Mouse (Mus musculus) neural tube, embryonic 12.5 days (tissue): ENCODE data around the gene Phactr1. TPM values are rescaled to one million over a fixed set of nuclear protein-coding genes. Genes with fewer than 3 reads are reported as not detected.

ENCODE experiments used
- ATAC-seq: fragments of 200-750 bp; cut with Nextera tagmentation; 2 replicates; pipeline ENCODE4 v1.8.0; 2017; ENCODE audit warnings: low read depth, mild to moderate bottlenecking, moderate TSS enrichment, moderate library complexity; ENCODE audit not compliant: low FRiP score
- H3K27ac ChIP-seq: fragments of 300-500 bp; sonication (generic); 2 replicates; pipeline ENCODE4 v1.5.1; 2016
- H3K27me3 ChIP-seq: fragments of 300-500 bp; sonication (generic); replicated peaks from 2 replicates; pipeline ENCODE4 v1.6.1; 2016; ENCODE audit warnings: mild to moderate bottlenecking
- H3K36me3 ChIP-seq: fragments of 300-500 bp; sonication (generic); 2 replicates; pipeline ENCODE4 v1.6.1; 2016; ENCODE audit warnings: mild to moderate bottlenecking
- H3K4me1 ChIP-seq: fragments of 300-500 bp; sonication (generic); 2 replicates; pipeline ENCODE4 v1.6.1; 2016
- H3K4me2 ChIP-seq: fragments of 300-500 bp; sonication (generic); replicated peaks from 2 replicates; pipeline ENCODE4 v1.6.1; 2016; ENCODE audit warnings: mild to moderate bottlenecking
- H3K4me3 ChIP-seq: fragments of 300-500 bp; sonication (generic); 2 replicates; pipeline ENCODE4 v1.5.1; 2016
- H3K9ac ChIP-seq: fragments of 300-500 bp; sonication (generic); 2 replicates; pipeline ENCODE4 v1.6.1; 2016; ENCODE audit warnings: mild to moderate bottlenecking
- H3K9me3 ChIP-seq: fragments of 300-500 bp; sonication (generic); 2 replicates; pipeline ENCODE4 v1.6.1; 2016; ENCODE audit warnings: mild to moderate bottlenecking
- WGBS: fragments of 180-500 bp; shearing (Covaris S2); methylation state at CpG from one replicate; pipeline ENCODE4 v1.1.7; 2016; 5-methylcytosine and 5-hydroxymethylcytosine counted together
- polyA plus RNA-seq: library from polyadenylated mRNA; unstranded; fragments of >200 nt; fragmentation: Nextera tagmentation; extraction: Ambion mirVana; gene quantifications from 2 replicates; pipeline ENCODE4 v1.2.1, GENCODE M21; 2016

Phactr1 gene
- polyA plus RNA-seq, 1 experiment from 2014 or later = 47.5 TPM

DNA sequence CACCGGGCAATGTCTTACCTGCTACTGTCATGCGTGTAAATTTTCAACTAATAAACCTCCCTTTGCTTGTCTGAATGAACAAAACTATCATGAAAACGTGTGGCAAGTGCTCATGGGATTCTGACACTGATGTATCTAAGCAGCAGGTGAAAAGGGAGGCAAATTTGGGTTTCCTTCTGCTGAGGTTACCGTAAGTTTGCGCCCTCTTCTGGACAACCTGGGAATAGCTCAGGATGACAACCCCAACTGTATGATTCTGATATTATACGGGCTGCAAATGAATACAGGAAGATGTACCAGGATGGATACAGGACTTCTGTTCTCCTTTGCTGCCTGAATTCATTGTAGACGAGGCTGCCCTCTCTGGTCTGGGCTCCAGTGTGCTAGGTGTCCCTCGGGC lies 146.2 kb downstream of the Phactr1 start:
- Histone ChIP-seq H3K27ac (no peak overlapping the region), H3K4me1 (peaks cover 8% of the 10 kb centered on the region; the same call in 1 of the 2 replicates), H3K4me2 (no peak overlapping the region), H3K27me3 (no peaks in the 10 kb centered on the region), H3K36me3 (no peaks in the 10 kb centered on the region), H3K9ac (no peak overlapping the region), H3K9me3 (no peaks in the 10 kb centered on the region), H3K4me3 (no peak overlapping the region)
- no peak for ATAC-seq
- 61% methylated on average over 8 of the region's 8 CpGs for whole genome bisulfite sequencing

DNA sequence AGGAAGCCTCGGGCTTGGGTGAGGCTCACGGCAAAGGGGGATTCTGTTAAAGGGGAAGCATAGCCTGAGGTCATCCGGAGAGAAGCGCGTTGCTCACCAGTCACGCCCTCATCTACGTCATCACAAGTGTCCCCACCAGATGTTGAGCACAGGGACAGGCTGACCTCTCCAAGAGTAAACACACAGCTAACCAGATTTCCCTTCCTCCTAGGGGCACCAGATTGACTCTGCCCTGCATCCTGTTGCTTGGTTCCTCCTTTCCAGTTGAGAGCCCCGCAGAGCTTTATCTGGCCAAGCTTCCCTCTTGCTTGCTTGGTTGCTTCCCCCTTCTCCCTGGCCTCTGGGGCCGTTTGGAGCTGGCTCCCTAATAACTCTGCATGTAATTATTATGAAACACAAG lies 148.6 kb downstream of the Phactr1 start:
- ATAC-seq = no peak
- no peak overlapping the region for H3K9ac ChIP-seq
- H3K4me2 ChIP-seq = no peak overlapping the region
- peaks cover 8% of the 10 kb centered on the region; the same call in 1 of the 2 replicates for H3K4me1 ChIP-seq
- H3K36me3 ChIP-seq = no peaks in the 10 kb centered on the region
- WGBS = 64% methylated on average over 9 of the region's 9 CpGs
- H3K27ac ChIP-seq = no peak overlapping the region
- no peaks in the 10 kb centered on the region for H3K9me3 ChIP-seq
- H3K27me3 ChIP-seq = no peaks in the 10 kb centered on the region
- H3K4me3 ChIP-seq = no peak overlapping the region

DNA sequence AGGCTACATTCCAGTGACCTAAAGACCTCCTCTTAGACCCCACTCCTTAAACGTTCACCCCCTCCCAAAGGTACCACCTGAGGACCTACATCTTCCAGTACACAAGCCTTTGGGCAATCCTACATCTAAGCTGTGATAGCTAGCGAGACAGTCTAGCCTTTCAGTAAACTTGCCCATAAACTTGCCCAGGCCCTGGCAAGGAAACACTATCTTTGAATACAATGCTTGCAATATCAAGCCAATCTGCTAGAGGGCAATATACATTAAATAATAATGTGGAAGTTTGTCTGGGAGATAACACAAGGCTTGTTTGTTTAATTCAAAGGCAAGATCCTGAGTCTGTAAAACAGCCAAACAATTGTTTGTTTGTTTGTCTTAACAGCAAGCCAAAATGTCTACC lies 155.0 kb downstream of the Phactr1 start:
- H3K4me2 ChIP-seq = no peak overlapping the region
- no peak overlapping the region for H3K4me3 ChIP-seq
- H3K27ac ChIP-seq = no peak overlapping the region
- H3K4me1 ChIP-seq = peaks cover 4% of the 10 kb centered on the region; the same call in 1 of the 2 replicates
- WGBS = 42% methylated on average over 2 of the region's 2 CpGs
- no peak overlapping the region for H3K9ac ChIP-seq
- no peaks in the 10 kb centered on the region for H3K9me3 ChIP-seq
- ATAC-seq = no peak
- H3K36me3 ChIP-seq = no peaks in the 10 kb centered on the region
- no peaks in the 10 kb centered on the region for H3K27me3 ChIP-seq

DNA sequence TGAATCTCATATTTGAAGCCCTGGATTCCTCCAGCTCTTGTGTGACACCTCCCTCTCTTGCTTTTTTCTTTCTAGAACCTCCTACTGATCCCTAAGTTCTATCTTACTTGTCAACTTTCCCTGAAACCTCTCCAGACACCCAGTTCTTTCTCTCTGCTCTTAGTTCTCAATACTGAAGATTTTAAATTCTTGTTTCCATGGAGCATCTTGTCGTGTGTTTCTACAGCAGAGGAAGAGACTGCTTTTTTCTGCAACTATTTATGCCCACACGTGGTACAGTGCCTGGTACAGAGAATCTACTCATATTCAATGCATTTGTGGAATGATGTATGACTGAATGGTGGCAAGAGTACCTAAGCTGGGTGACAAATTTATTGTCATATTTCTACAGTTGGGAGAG lies 158.9 kb downstream of the Phactr1 start:
- WGBS = 82% methylated on average over 2 of the region's 2 CpGs
- H3K36me3 ChIP-seq = no peaks in the 10 kb centered on the region

DNA sequence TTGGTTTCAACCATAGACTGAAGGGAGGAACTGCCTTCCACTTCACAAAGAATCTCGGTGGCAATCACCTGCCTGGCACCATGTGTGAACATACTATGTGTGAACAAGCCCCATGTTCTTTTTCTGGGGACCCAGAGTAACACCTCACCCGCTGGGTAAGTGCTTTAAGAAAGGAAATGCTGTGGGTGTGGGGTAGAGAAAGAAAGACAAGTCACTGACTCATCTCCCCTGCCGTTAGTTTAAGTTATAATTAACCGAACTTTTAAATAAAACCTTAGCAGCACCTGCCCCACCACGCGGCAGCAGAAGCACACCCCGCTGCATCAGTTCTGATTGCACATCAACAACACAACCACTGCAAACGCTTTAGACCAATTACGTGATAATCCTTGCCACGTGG lies 171.7 kb downstream of the Phactr1 start:
- ATAC-seq = no peak
- Histone ChIP-seq H3K27ac (no peak overlapping the region), H3K4me2 (no peak overlapping the region), H3K36me3 (no peaks in the 10 kb centered on the region), H3K9me3 (no peaks in the 10 kb centered on the region), H3K4me1 (no peaks in the 10 kb centered on the region), H3K27me3 (no peaks in the 10 kb centered on the region), H3K9ac (no peak overlapping the region), H3K4me3 (no peak overlapping the region)
- WGBS = 71% methylated on average over 10 of the region's 10 CpGs

More for the DNA sequence above, 158.9 kb downstream of the Phactr1 start:
- ATAC-seq = no peak
- no peaks in the 10 kb centered on the region for H3K9me3 ChIP-seq
- H3K9ac ChIP-seq = no peak overlapping the region
- peaks cover 4% of the 10 kb centered on the region; the same call in 1 of the 2 replicates for H3K4me1 ChIP-seq
- H3K4me2 ChIP-seq = no peak overlapping the region
- H3K27me3 ChIP-seq = no peaks in the 10 kb centered on the region
- no peak overlapping the region for H3K4me3 ChIP-seq
- no peak overlapping the region for H3K27ac ChIP-seq

DNA sequence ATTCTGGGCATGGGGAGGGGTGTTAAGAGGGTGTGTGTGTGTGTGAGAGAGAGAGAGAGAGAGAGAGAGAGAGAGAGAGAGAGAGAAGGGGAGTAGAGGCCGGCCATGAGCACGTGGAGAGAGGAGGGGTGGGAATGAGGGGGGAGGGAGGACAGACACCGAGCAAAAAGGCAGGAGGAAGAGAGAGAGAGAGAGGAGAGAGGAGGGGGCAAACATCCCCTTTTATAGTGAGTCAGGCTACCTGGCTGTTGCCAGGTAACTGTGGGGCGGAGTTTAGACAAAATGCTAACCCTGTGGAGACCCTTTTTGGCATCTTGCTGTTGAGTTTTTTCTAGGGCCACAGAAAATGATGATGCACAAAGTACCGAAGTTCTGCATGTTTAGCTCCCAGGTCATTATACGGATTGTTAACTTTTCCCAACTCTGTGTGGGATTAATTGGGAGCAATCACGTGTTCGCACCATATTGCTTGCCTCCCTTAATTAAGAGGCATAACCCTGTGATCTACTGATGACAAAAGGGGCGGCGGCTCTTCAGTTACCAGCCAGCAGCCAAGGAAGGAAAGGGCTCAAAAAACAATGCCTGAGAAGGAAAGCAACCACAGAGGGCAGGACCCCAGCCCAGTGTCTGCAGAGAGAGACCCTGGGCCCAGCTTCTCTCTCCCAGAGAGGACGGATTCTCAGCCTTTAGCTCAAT lies 173.6 kb downstream of the Phactr1 start:
- Histone ChIP-seq H3K4me3 (no peak overlapping the region), H3K36me3 (no peaks in the 10 kb centered on the region), H3K4me1 (no peaks in the 10 kb centered on the region), H3K4me2 (no peak overlapping the region), H3K27ac (no peak overlapping the region), H3K27me3 (no peaks in the 10 kb centered on the region), H3K9me3 (no peaks in the 10 kb centered on the region), H3K9ac (no peak overlapping the region)
- 14% methylated on average over 11 of the region's 11 CpGs for WGBS
- no peak for ATAC-seq

DNA sequence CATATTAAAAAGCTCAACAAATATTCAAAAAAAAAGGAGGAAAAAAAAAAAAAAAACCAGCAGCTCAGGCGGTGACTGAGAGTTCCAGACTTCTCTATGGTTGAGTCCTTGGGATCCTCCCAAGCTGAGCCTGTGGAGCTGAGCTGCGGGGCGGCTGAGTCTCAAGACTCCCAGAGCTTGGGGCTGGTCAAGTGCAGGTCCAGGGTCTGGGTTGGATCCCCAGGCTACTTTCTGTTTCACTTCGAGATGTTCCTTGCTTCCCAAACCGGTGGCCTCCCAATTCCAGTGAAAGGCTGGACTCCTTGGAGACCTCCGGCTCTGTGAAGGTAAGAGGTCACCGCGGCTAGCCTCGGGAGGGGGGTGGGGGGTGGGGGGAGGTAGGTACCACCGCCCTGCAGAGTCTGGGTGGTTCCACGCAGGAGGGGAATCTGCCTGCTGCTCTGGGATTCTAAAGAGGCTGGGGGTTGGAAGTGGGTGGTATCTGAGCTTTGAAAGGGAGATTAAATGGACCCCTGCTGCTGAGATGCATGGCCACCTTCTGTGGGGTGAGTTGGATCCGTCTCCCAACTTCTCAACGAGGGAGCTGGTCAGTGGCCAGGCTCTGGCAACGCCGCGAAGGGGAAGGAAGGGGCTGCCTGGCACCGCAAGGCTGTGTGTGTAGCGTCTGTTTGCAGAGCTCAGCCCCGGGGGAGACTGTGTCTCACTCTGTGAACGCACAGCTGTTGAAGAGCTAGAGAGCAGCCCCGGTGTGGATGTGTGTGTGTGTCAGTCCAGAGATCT lies 185.9 kb downstream of the Phactr1 start:
- Histone ChIP-seq H3K36me3 (no peaks in the 10 kb centered on the region), H3K27ac (no peak overlapping the region), H3K4me3 (peak overlapping the region; percentile 28), H3K9me3 (no peaks in the 10 kb centered on the region), H3K4me2 (peak overlapping the region; percentile 63), H3K9ac (peak overlapping the region; percentile 36; the same call in 1 of the 2 replicates), H3K27me3 (no peaks in the 10 kb centered on the region), H3K4me1 (peaks cover 10% of the 10 kb centered on the region)
- WGBS = 6% methylated on average over 21 of the region's 21 CpGs
- ATAC-seq = no peak; the same call in 1 of the 2 replicates

DNA sequence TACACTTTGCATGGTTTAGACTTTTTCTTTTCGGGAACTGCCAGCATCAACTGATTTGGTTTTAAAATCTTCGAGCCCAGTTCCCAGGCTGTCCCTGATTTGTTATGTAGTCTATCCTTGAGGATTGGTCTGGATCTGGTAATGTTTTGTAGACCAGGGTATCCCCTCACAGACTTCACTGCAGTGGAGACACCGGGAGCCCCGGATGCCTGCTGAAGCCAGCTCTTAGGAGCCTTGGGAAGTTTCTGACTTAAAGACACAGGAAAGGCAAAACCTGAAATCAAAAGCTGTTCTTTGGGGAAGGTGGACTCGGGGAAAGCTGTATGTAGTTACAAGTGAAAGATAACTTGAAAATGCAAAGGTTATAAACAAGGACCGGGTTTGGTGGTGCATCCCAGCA lies 186.6 kb downstream of the Phactr1 start:
- 49% methylated on average over 6 of the region's 6 CpGs for WGBS
- ATAC-seq = no peak
- Histone ChIP-seq H3K4me3 (no peak overlapping the region), H3K27ac (no peak overlapping the region), H3K9ac (no peak overlapping the region), H3K27me3 (no peaks in the 10 kb centered on the region), H3K36me3 (no peaks in the 10 kb centered on the region), H3K9me3 (no peaks in the 10 kb centered on the region), H3K4me1 (peaks cover 10% of the 10 kb centered on the region), H3K4me2 (peak overlapping the region; percentile 63)

DNA sequence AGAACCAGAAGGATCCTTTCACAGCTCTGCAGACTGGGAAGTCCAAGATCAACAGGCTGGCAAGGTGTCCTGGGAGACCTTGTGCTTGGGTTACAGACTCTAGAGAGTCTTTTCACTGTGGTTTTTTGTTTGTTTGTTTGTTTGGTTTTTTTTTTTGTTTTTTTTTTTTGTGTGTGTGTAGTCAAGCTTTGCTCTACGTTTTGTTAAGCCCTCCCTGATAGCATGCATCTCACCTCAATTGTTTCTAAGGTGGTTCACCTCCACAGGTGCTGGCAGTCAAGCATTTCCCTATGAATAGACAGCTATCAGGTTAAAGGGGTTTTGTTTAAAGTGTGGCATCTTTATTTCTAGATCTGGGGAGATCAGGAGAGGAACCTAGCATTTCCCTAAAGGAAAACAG lies 191.7 kb downstream of the Phactr1 start:
- no peak for ATAC-seq
- H3K27ac ChIP-seq = no peak overlapping the region
- no peaks in the 10 kb centered on the region for H3K9me3 ChIP-seq
- 47% methylated on average over 1 of the region's 1 CpGs for WGBS
- H3K4me3 ChIP-seq = no peak overlapping the region
- H3K4me2 ChIP-seq = no peak overlapping the region
- H3K9ac ChIP-seq = no peak overlapping the region
- no peaks in the 10 kb centered on the region for H3K27me3 ChIP-seq
- no peaks in the 10 kb centered on the region for H3K36me3 ChIP-seq
- no peaks in the 10 kb centered on the region for H3K4me1 ChIP-seq

DNA sequence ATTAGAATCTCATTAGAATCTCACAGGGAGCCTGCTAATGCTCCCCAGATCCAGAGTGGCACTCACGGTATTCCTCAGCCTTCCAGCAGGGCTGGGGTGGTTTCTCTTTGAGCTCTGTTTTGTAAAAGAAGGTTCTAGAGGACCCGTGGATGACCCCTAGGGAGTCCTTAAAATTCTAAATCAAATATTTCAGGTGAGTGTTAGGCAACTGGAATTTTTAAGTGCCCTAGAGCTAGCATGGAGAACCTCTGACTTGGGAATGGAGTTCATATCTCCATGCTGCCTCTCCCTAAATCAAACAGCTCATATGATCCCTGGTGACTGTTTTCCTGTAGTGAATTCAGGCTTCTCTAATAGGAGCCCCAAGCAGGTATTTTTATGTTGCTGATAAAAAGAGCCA lies 197.9 kb downstream of the Phactr1 start:
- Histone ChIP-seq H3K4me1 (no peaks in the 10 kb centered on the region), H3K9ac (no peak overlapping the region), H3K4me3 (no peak overlapping the region), H3K27me3 (no peaks in the 10 kb centered on the region), H3K4me2 (no peak overlapping the region), H3K27ac (no peak overlapping the region), H3K9me3 (no peaks in the 10 kb centered on the region), H3K36me3 (no peaks in the 10 kb centered on the region)
- no peak for ATAC-seq
- WGBS = 50% methylated on average over 2 of the region's 2 CpGs

DNA sequence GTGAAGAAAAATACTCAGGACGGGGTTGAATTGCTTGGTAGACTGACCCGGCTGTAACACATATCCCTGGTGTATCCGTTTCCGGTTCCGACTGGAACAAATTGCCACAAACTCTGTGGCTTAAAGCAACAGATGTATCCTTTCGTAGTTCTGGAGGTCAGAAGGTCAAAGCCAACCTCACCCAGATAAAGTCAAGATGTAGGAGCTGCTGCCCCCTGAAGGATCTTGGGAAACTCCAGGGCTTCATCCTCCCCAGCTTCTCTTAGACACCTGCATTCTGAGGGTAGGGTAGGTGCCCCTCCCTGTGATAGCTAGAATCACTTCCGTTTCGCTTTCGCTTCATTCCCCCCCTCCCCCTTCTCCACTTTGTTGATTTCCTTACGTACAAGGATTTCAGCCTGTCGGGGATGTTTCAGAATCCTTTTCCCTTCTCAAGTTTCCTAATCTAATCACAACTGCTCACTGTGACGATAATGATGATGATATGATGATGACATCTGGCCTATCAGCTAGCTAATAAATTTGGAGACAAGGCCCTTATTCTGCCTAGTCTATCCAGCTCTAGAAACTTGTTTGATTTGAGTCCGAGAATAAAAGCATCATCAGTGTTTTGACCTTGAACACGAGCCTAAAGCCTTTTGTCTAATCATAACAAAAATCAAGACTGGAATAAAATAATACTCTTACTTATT lies 203.8 kb downstream of the Phactr1 start:
- ATAC-seq = no peak
- H3K9ac ChIP-seq = no peak overlapping the region
- H3K27ac ChIP-seq = no peak overlapping the region
- no peaks in the 10 kb centered on the region for H3K4me1 ChIP-seq
- H3K4me3 ChIP-seq = no peak overlapping the region
- WGBS = 68% methylated on average over 14 of the region's 14 CpGs
- no peaks in the 10 kb centered on the region for H3K9me3 ChIP-seq
- no peaks in the 10 kb centered on the region for H3K27me3 ChIP-seq
- H3K4me2 ChIP-seq = no peak overlapping the region
- H3K36me3 ChIP-seq = no peaks in the 10 kb centered on the region

DNA sequence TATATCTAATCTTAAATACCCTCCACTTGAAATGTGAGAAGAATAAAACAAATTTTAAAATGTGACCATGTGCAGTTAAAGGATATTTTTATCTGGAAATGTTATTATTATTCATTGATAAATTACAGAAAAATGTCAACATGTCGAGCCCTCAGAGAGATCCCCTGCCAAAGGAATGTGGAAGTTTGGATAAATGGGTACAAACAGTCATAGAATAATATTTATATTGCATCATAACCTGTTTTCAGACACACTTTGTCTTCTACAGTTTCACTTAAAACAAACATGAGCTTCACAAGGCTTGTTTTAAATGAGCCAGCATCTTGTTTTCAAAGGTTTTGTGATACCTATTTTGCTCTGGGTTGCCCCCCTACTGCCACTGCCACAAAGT lies 204.3 kb downstream of the Phactr1 start:
- H3K27ac ChIP-seq = no peak overlapping the region
- 71% methylated on average over 1 of the region's 1 CpGs for WGBS
- H3K9ac ChIP-seq = no peak overlapping the region
- H3K4me2 ChIP-seq = no peak overlapping the region
- H3K4me1 ChIP-seq = no peaks in the 10 kb centered on the region
- no peaks in the 10 kb centered on the region for H3K36me3 ChIP-seq
- no peak for ATAC-seq
- no peaks in the 10 kb centered on the region for H3K9me3 ChIP-seq
- no peak overlapping the region for H3K4me3 ChIP-seq
- no peaks in the 10 kb centered on the region for H3K27me3 ChIP-seq
